Mouse (Mus musculus) heart, postnatal 0 days (tissue): ENCODE results near the gene Tmem179. TPM values are rescaled to one million over a fixed set of nuclear protein-coding genes. Genes with fewer than 3 reads are reported as not detected.

Experiments
- ATAC-seq: fragments of 200-750 bp; cut with Nextera tagmentation; 2 replicates; pipeline ENCODE4 v1.8.0; 2017; ENCODE audit warnings: low read depth, moderate number of reproducible peaks, moderate library complexity; ENCODE audit not compliant: insufficient read depth
- DNase-seq: peaks from one replicate; pipeline ENCODE4 v3.0.0-alpha.2; 2016; ENCODE audit warnings: low spot score
- H3K27ac ChIP-seq: fragments of 300-500 bp; sonication (generic); 2 replicates; pipeline ENCODE4 v1.5.1; 2014; ENCODE audit warnings: low read depth, mild to moderate bottlenecking
- H3K27me3 ChIP-seq: fragments of 300-500 bp; sonication (generic); 2 replicates; pipeline ENCODE4 v1.6.1; 2014; ENCODE audit warnings: low read length, mixed read lengths; ENCODE audit not compliant: control insufficient read depth, insufficient read depth
- H3K36me3 ChIP-seq: fragments of 300-500 bp; sonication (generic); replicated peaks from 2 replicates; pipeline ENCODE4 v1.6.1; 2014; ENCODE audit warnings: low read length, mixed read lengths; ENCODE audit not compliant: control insufficient read depth, insufficient read depth
- H3K4me1 ChIP-seq: fragments of 300-500 bp; sonication (generic); 2 replicates; pipeline ENCODE4 v1.6.1; 2014; ENCODE audit warnings: antibody characterized with exemption; ENCODE audit not compliant: control insufficient read depth, insufficient read depth
- H3K4me2 ChIP-seq: fragments of 300-500 bp; sonication (generic); 2 replicates; pipeline ENCODE4 v1.6.1; 2014; ENCODE audit warnings: low read depth, mild to moderate bottlenecking, low read length, moderate library complexity
- H3K4me3 ChIP-seq: fragments of 300-500 bp; sonication (generic); 2 replicates; pipeline ENCODE4 v1.5.1; 2014; ENCODE audit warnings: low read depth, low read length
- H3K9ac ChIP-seq: fragments of 300-500 bp; sonication (generic); replicated peaks from 2 replicates; pipeline ENCODE4 v1.6.1; 2014; ENCODE audit warnings: low read depth, low read length, mixed read lengths
- H3K9me3 ChIP-seq: fragments of 300-500 bp; sonication (generic); replicated peaks from 2 replicates; pipeline ENCODE4 v1.6.1; 2016; ENCODE audit warnings: low read length; ENCODE audit not compliant: control insufficient read depth
- CTCF ChIP-seq: IDR thresholded peaks from 2 replicates; pipeline ENCODE4 v1.5.1; 2016; ENCODE audit warnings: antibody characterized with exemption, control low read depth, low read depth
- EP300 ChIP-seq: IDR thresholded peaks from 2 replicates; pipeline ENCODE4 v1.6.1; 2016; ENCODE audit warnings: antibody characterized with exemption, low read depth
- WGBS: fragments of 180-500 bp; shearing (Covaris S2); extraction: QIAGEN DNeasy Blood & Tissue Kit; methylation state at CpG from one replicate; pipeline ENCODE4 v1.1.7; 2014; 5-methylcytosine and 5-hydroxymethylcytosine counted together
- polyA plus RNA-seq: library from polyadenylated mRNA; unstranded; fragments of >200 nt; fragmentation: Nextera tagmentation; extraction: Ambion mirVana; gene quantifications from 2 replicates; pipeline ENCODE4 v1.2.1, GENCODE M21; 2015
- total RNA-seq: library from RNA; depleted of rRNA; stranded (reverse); fragments of >200 nt; gene quantifications from 2 replicates; pipeline ENCODE4 v1.2.3, GENCODE M21; 2014; ENCODE audit warnings: low replicate concordance

The Tmem179 gene
- total and polyA plus RNA-seq, 2 experiments from 2014 or later = 0.27 TPM; not detected in 1

DNA sequence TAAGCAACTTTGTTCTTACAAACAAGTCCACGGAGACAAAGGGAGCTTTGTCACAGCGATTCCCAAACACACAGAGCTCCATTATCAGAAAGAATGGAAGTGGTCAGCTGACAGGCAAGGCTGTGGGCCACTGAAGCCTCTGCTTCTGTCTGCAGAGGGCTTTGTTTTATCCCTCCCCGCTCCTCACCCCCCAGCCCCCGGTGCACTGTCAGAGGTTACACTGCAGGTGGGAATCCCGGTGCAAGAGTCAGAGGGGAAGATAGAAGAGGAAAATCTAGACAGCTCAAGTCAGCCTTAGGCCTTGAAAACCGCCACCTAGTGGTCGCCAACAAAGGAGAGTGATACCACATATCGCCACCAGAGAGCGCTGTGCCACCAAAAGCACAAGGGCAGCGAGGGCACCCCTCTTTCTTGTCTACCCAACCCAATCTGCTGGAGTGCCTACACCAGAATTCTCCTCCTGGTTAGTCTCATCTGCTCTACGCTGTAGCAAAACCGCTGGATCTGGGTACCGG lies 35.4 kb upstream of the Tmem179 start:
- Histone ChIP-seq H3K4me2 (no peak overlapping the region), H3K27ac (no peak overlapping the region), H3K4me3 (no peak overlapping the region), H3K9me3 (no peaks in the 10 kb centered on the region), H3K4me1 (no peaks in the 10 kb centered on the region; the same call in 1 of the 2 replicates), H3K27me3 (no peaks in the 10 kb centered on the region), H3K9ac (no peak overlapping the region), H3K36me3 (no peaks in the 10 kb centered on the region)
- DNase-seq = peak; percentile 72
- TF ChIP-seq EP300 = no peak
- peak; percentile 100 for TF ChIP-seq CTCF
- peak; percentile 57 for ATAC-seq
- WGBS = 6% methylated on average over 13 of the region's 13 CpGs

GRCm38 (mm10) chr12:112549287-112549686 lies 32.7 kb upstream of the Tmem179 start:
- no peak for DNase-seq
- Histone ChIP-seq H3K36me3 (no peaks in the 10 kb centered on the region), H3K4me2 (no peak overlapping the region), H3K4me3 (no peak overlapping the region), H3K27ac (no peak overlapping the region), H3K4me1 (no peaks in the 10 kb centered on the region; the same call in 1 of the 2 replicates), H3K27me3 (no peaks in the 10 kb centered on the region), H3K9me3 (no peaks in the 10 kb centered on the region), H3K9ac (no peak overlapping the region)
- no peak for ATAC-seq
- WGBS = 93% methylated on average over 1 of the region's 1 CpGs
- no peak for TF ChIP-seq EP300
- TF ChIP-seq CTCF = no peak

DNA sequence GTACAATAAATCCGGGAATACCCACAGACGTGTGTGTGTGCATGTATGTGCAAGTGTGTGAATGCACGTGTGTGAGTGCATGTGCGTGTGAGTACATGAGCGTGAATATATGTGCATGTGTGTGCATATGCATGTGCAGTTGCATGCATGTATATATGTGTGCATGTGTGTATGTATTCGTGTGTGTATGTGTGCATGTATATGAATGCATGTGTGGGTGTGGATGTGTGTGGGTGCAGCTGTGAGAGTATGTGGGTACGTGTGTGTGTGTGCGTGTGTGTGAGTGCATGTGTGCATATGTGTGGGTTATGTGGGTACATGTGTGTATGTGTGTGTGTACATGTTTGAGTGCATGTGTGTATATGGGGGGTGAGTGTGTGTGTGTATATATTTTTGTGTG lies 29.6 kb upstream of the Tmem179 start:
- TF ChIP-seq EP300 (no peak), CTCF (no peak)
- no peaks in the 10 kb centered on the region for H3K9me3 ChIP-seq
- WGBS = 94% methylated on average over 8 of the region's 8 CpGs
- H3K27me3 ChIP-seq = no peaks in the 10 kb centered on the region
- H3K9ac ChIP-seq = no peak overlapping the region
- no peak overlapping the region for H3K4me2 ChIP-seq
- H3K36me3 ChIP-seq = no peaks in the 10 kb centered on the region
- H3K4me1 ChIP-seq = no peaks in the 10 kb centered on the region
- H3K4me3 ChIP-seq = no peak overlapping the region
- no peak overlapping the region for H3K27ac ChIP-seq
- DNase-seq (no peak), ATAC-seq (no peak)

- Histone ChIP-seq H3K9ac (no peak overlapping the region), H3K9me3 (no peaks in the 10 kb centered on the region), H3K27me3 (no peaks in the 10 kb centered on the region), H3K36me3 (no peaks in the 10 kb centered on the region), H3K4me3 (no peak overlapping the region), H3K4me1 (no peaks in the 10 kb centered on the region), H3K27ac (no peak overlapping the region), H3K4me2 (no peak overlapping the region)
- ATAC-seq (no peak), DNase-seq (no peak)
- 33% methylated on average over 12 of the region's 12 CpGs for WGBS
- TF ChIP-seq EP300 (no peak), CTCF (no peak)
Observed at GRCm38 (mm10) chr12:112544946-112545701, 28.6 kb upstream of the Tmem179 start.

GRCm38 (mm10) chr12:112543941-112544340 lies 27.4 kb upstream of the Tmem179 start:
- no peak for ATAC-seq
- H3K27ac ChIP-seq = no peak overlapping the region

GRCm38 (mm10) chr12:112542920-112543300 lies 26.4 kb upstream of the Tmem179 start:
- no peak overlapping the region for H3K4me2 ChIP-seq
- ATAC-seq = peak; percentile 69
- H3K27me3 ChIP-seq = no peaks in the 10 kb centered on the region
- no peaks in the 10 kb centered on the region for H3K36me3 ChIP-seq
- no peak overlapping the region for H3K27ac ChIP-seq
- H3K9ac ChIP-seq = no peak overlapping the region
- peak; percentile 83 for DNase-seq
- H3K4me1 ChIP-seq = no peaks in the 10 kb centered on the region
- no peak overlapping the region for H3K4me3 ChIP-seq
- peak; percentile 97 for TF ChIP-seq CTCF
- TF ChIP-seq EP300 = no peak
- H3K9me3 ChIP-seq = no peaks in the 10 kb centered on the region
- WGBS = 8% methylated on average over 11 of the region's 11 CpGs

More at GRCm38 (mm10) chr12:112543941-112544340, 27.4 kb upstream of the Tmem179 start:
- H3K27me3 ChIP-seq = no peaks in the 10 kb centered on the region
- WGBS = 69% methylated on average over 9 of the region's 9 CpGs
- H3K4me3 ChIP-seq = no peak overlapping the region
- DNase-seq = no peak
- TF ChIP-seq CTCF = no peak
- TF ChIP-seq EP300 = no peak
- H3K9ac ChIP-seq = no peak overlapping the region
- H3K36me3 ChIP-seq = no peaks in the 10 kb centered on the region
- no peak overlapping the region for H3K4me2 ChIP-seq
- H3K4me1 ChIP-seq = no peaks in the 10 kb centered on the region
- H3K9me3 ChIP-seq = no peaks in the 10 kb centered on the region
